Comparison of ENCODE assay signal across 9 mouse cellular contexts in the genomic region with DNA sequence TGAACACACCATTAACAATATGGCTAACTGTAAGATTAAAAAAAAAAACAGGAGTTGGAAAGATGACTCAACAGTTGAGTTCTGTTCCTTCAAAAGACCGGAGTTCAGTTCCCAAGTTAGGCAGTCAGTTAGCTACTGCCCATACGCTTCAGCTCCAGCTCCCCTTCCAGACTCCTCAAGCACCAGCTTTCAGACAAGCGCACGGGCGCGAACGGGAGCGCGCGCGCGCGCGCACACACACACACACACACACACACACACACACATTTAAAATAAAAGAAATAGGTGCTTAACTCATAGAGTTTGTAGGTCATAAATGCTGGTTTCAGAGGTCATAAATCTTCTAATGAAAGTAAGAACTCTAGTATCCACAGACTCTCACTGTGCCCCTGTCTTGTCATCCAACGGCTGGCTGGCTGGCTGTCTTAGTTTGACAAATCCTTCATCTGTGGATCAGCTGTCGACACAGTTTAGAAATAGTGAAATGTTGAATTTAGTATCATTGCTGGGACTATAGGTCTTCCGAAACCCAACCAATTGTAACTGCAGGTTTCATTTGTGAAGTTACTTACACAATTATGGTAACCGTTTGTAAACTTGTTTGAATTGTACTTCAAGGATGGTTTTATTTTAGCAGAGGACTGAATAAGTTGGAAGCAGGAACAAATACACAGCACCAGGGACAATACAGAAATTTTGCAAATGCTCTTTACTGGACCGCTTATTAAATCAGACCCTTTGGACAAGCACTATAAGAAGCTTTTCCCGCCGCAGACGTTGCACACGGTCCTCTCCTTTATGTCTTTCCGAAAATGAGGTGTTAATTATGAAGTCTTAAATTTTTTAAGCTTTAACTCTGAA. TPM values are rescaled to one million over a fixed set of nuclear protein-coding genes. Genes with fewer than 3 reads are reported as not detected.
DNase-seq lines count a peak whose midpoint lies in the region; ATAC-seq lines count a peak whose summit lies in the region.
"Had no signal": no experiment of that assay in that cellular context is flagged by ENCODE, and none has a peak within 500 bp of the region (broad histone marks: within the 10 kb centered on the region; RNA-seq: fewer than 3 reads in every experiment).

No protein-coding gene starts in this region.

- peak overlapping the region; percentile 61 for H3K4me3 ChIP-seq in embryonic facial prominence, embryonic 14.5 days (ENCODE audit: low read depth, low read length)
- peak overlapping the region; percentile 53 for H3K4me3 ChIP-seq in limb, embryonic 12.5 days (replicated peaks)
- peak overlapping the region; percentile 54 for H3K4me3 ChIP-seq in midbrain, embryonic 12.5 days
- H3K4me3 ChIP-seq in stomach, embryonic 15.5 days (replicated peaks) = peak overlapping the region; percentile 54

- no peaks in the 10 kb centered on the region for H3K27me3 ChIP-seq in embryonic facial prominence, embryonic 14.5 days (replicated peaks; ENCODE audit: control insufficient read depth, insufficient read depth, low read length)
- H3K27me3 ChIP-seq in limb, embryonic 12.5 days = no peaks in the 10 kb centered on the region
- H3K27me3 ChIP-seq in midbrain, embryonic 12.5 days = no peaks in the 10 kb centered on the region
- H3K27me3 ChIP-seq in stomach, embryonic 15.5 days (replicated peaks) = no peaks in the 10 kb centered on the region

- WGBS in embryonic facial prominence, embryonic 14.5 days = under 1% methylated on average over 24 of the region's 24 CpGs
- WGBS in limb, embryonic 12.5 days = under 1% methylated on average over 24 of the region's 24 CpGs
- WGBS in midbrain, embryonic 12.5 days = under 1% methylated on average over 24 of the region's 24 CpGs
- WGBS in stomach, embryonic 15.5 days = under 1% methylated on average over 24 of the region's 24 CpGs

- H3K36me3 ChIP-seq in embryonic facial prominence, embryonic 14.5 days (ENCODE audit: control insufficient read depth, insufficient read depth, low read length) = no peaks in the 10 kb centered on the region
- H3K36me3 ChIP-seq in limb, embryonic 12.5 days = no peaks in the 10 kb centered on the region
- no peaks in the 10 kb centered on the region for H3K36me3 ChIP-seq in midbrain, embryonic 12.5 days
- H3K36me3 ChIP-seq in stomach, embryonic 15.5 days = no peaks in the 10 kb centered on the region

- H3K4me2 ChIP-seq in embryonic facial prominence, embryonic 14.5 days (ENCODE audit: low read depth, low read length) = peak overlapping the region; percentile 77
- peak overlapping the region; percentile 67 for H3K4me2 ChIP-seq in limb, embryonic 12.5 days
- peak overlapping the region; percentile 66 for H3K4me2 ChIP-seq in midbrain, embryonic 12.5 days (replicated peaks)
- H3K4me2 ChIP-seq in stomach, embryonic 15.5 days = peak overlapping the region; percentile 65

- intact Hi-C loops in heart, postnatal 14 days (cut with DNase I) = loop anchor here (5.0 kb wide), 1 partner anchor 1427 kb away; no protein-coding TSS in a partner anchor

- ATAC-seq in embryonic facial prominence, embryonic 14.5 days (ENCODE audit: low read depth) = no peak
- ATAC-seq in limb, embryonic 12.5 days (ENCODE audit: insufficient number of reproducible peaks, insufficient read depth, low FRiP score, low TSS enrichment, low read depth) = no peak
- ATAC-seq in midbrain, embryonic 12.5 days (ENCODE audit: low FRiP score, low read depth) = no peak
- no peak for ATAC-seq in stomach, embryonic 15.5 days (ENCODE audit: insufficient read depth, low FRiP score, low read depth)

- DNase-seq in adrenal gland, adult (ENCODE audit: inconsistent age in 2 of 2, low spot score in 1 of 2) = peak; percentile 50 to 85
- no peak for DNase-seq in adrenal gland, adult 8-10 months
- peak; percentile 73 for DNase-seq in adrenal gland, adult 2 months
- peak; percentile 94 for DNase-seq in embryonic facial prominence, embryonic 14.5 days (ENCODE audit: low spot score)
- DNase-seq in heart, postnatal 14 days = peak; percentile 55

- no peaks in the 10 kb centered on the region for H3K9me3 ChIP-seq in embryonic facial prominence, embryonic 14.5 days (ENCODE audit: control insufficient read depth, low read length)
- no peaks in the 10 kb centered on the region for H3K9me3 ChIP-seq in limb, embryonic 12.5 days
- no peaks in the 10 kb centered on the region for H3K9me3 ChIP-seq in midbrain, embryonic 12.5 days
- no peaks in the 10 kb centered on the region for H3K9me3 ChIP-seq in stomach, embryonic 15.5 days

- H3K4me1 ChIP-seq in embryonic facial prominence, embryonic 14.5 days (ENCODE audit: control insufficient read depth, insufficient read depth, low read length) = 0 out of 2 replicates have a peak, but pooled peaks cover under 1% of the 10 kb centered on the region
- peaks cover 3% of the 10 kb centered on the region; the same call in 1 of the 2 replicates for H3K4me1 ChIP-seq in limb, embryonic 12.5 days (replicated peaks)
- H3K4me1 ChIP-seq in midbrain, embryonic 12.5 days = peaks cover 8% of the 10 kb centered on the region
- H3K4me1 ChIP-seq in stomach, embryonic 15.5 days = peaks cover 1% of the 10 kb centered on the region; the same call in 1 of the 2 replicates

- H3K27ac ChIP-seq in embryonic facial prominence, embryonic 14.5 days (replicated peaks; ENCODE audit: low read depth, low read length) = peak overlapping the region; percentile 72
- H3K27ac ChIP-seq in limb, embryonic 12.5 days = peak overlapping the region; percentile 46
- H3K27ac ChIP-seq in midbrain, embryonic 12.5 days (replicated peaks) = no peak overlapping the region
- peak overlapping the region; percentile 35 for H3K27ac ChIP-seq in stomach, embryonic 15.5 days

- H3K9ac ChIP-seq in embryonic facial prominence, embryonic 14.5 days (ENCODE audit: low read depth, low read length) = peak overlapping the region; percentile 64
- peak overlapping the region; percentile 53 for H3K9ac ChIP-seq in limb, embryonic 12.5 days (replicated peaks)
- peak overlapping the region; percentile 65 for H3K9ac ChIP-seq in midbrain, embryonic 12.5 days (replicated peaks)
- peak overlapping the region; percentile 12; the same call in 1 of the 2 replicates for H3K9ac ChIP-seq in stomach, embryonic 15.5 days

RNA-seq across cellular contexts. Expression of gene Btn1a1, which starts 16.2 kb away (rescaled TPM):
- not detected for total RNA-seq in adrenal gland, adult 8-10 months (2022)
- total RNA-seq in adrenal gland, adult 2 months (2021) = not detected
- not detected in 2 replicates for polyA plus RNA-seq in adrenal gland, adult 2 months (2012; rRNA removed)
- polyA plus RNA-seq in embryonic facial prominence, embryonic 14.5 days (2014; fragmentation: Nextera tagmentation; extraction: Ambion mirVana) = 0.18 TPM in 1 of 2 replicates, not detected in the other
- total RNA-seq in heart, postnatal 14 days (2021) = not detected
- polyA plus RNA-seq in limb, embryonic 12.5 days (2016; fragmentation: Nextera tagmentation; extraction: Ambion mirVana) = 0.10 and 0.12 TPM in 2 replicates
- polyA plus RNA-seq in midbrain, embryonic 12.5 days (2016; fragmentation: Nextera tagmentation; extraction: Ambion mirVana) = not detected in 2 replicates
- polyA plus RNA-seq in stomach, embryonic 15.5 days (2015; fragmentation: Nextera tagmentation; extraction: Ambion mirVana) = 0.09 and 0.22 TPM in 2 replicates
- total RNA-seq: layer of hippocampus, postnatal 25 days had no signal

RNA-seq across cellular contexts. Expression of gene Abt1, which starts 25.8 kb away (rescaled TPM):
- 1 to 10 TPM; 6.5 to 7.8 (median 7.1) TPM for total RNA-seq in adrenal gland, adult 8-10 months (2022)
- total RNA-seq in adrenal gland, adult 2 months (2021) = 1 to 10 TPM; 7.0 to 8.5 TPM
- polyA plus RNA-seq in adrenal gland, adult 2 months (2012; rRNA removed) = 1.1 TPM in 2 replicates
- polyA plus RNA-seq in embryonic facial prominence, embryonic 14.5 days (2014; fragmentation: Nextera tagmentation; extraction: Ambion mirVana) = 10.3 and 11.6 TPM in 2 replicates
- 1 to 10 TPM; 4.5 to 5.0 TPM for total RNA-seq in heart, postnatal 14 days (2021)
- 14.4 and 15.2 TPM in 2 replicates for polyA plus RNA-seq in limb, embryonic 12.5 days (2016; fragmentation: Nextera tagmentation; extraction: Ambion mirVana)
- 10.1 and 12.3 TPM in 2 replicates for polyA plus RNA-seq in midbrain, embryonic 12.5 days (2016; fragmentation: Nextera tagmentation; extraction: Ambion mirVana)
- 10.7 and 11.9 TPM in 2 replicates for polyA plus RNA-seq in stomach, embryonic 15.5 days (2015; fragmentation: Nextera tagmentation; extraction: Ambion mirVana)

RNA-seq across cellular contexts. Expression of gene Btn2a2, which starts 39.2 kb away (rescaled TPM):
- total RNA-seq in adrenal gland, adult 8-10 months (2022) = not detected
- not detected for total RNA-seq in adrenal gland, adult 2 months (2021)
- not detected in 2 replicates for polyA plus RNA-seq in adrenal gland, adult 2 months (2012; rRNA removed)
- 0.40 and 0.51 TPM in 2 replicates for polyA plus RNA-seq in embryonic facial prominence, embryonic 14.5 days (2014; fragmentation: Nextera tagmentation; extraction: Ambion mirVana)
- total RNA-seq in heart, postnatal 14 days (2021) = not detected
- polyA plus RNA-seq in limb, embryonic 12.5 days (2016; fragmentation: Nextera tagmentation; extraction: Ambion mirVana) = 1.8 and 1.9 TPM in 2 replicates
- polyA plus RNA-seq in midbrain, embryonic 12.5 days (2016; fragmentation: Nextera tagmentation; extraction: Ambion mirVana) = 0.10 and 0.17 TPM in 2 replicates
- polyA plus RNA-seq in stomach, embryonic 15.5 days (2015; fragmentation: Nextera tagmentation; extraction: Ambion mirVana) = 0.08 and 0.15 TPM in 2 replicates

Comparison
In these comparisons a context has a peak if more than half of its experiments do, and no peak if none do; other contexts are left out.
1. H3K9ac ChIP-seq: peak in every context shown above with its lines; median percentile 65 in midbrain, embryonic 12.5 days; 64 in embryonic facial prominence, embryonic 14.5 days; 53 in limb, embryonic 12.5 days; 12 in stomach, embryonic 15.5 days.